Mouse (Mus musculus) stomach, embryonic 14.5 days (tissue): Measurements from ENCODE around the gene Golph3. TPM values are rescaled to one million over a fixed set of nuclear protein-coding genes. Genes with fewer than 3 reads are reported as not detected.

Source experiments
- ATAC-seq: fragments of 200-750 bp; cut with Nextera tagmentation; 2 replicates; pipeline ENCODE4 v1.8.0; 2017; ENCODE audit warnings: low read depth, moderate TSS enrichment; ENCODE audit not compliant: insufficient number of reproducible peaks, insufficient read depth, low FRiP score
- H3K27ac ChIP-seq: fragments of 300-500 bp; sonication (generic); 2 replicates; pipeline ENCODE4 v1.5.1; 2014; ENCODE audit warnings: mild to moderate bottlenecking, low read length, moderate library complexity, mixed read lengths
- H3K27me3 ChIP-seq: fragments of 300-500 bp; sonication (generic); 2 replicates; pipeline ENCODE4 v1.6.1; 2014; ENCODE audit warnings: low read length, control low read depth, mixed read lengths; ENCODE audit not compliant: control insufficient read depth, insufficient read depth
- H3K36me3 ChIP-seq: fragments of 300-500 bp; sonication (generic); 2 replicates; pipeline ENCODE4 v1.6.1; 2014; ENCODE audit warnings: mild to moderate bottlenecking, control low read depth, low read length, moderate library complexity, mixed read lengths; ENCODE audit not compliant: control insufficient read depth, insufficient read depth
- H3K4me1 ChIP-seq: fragments of 300-500 bp; sonication (generic); 2 replicates; pipeline ENCODE4 v1.6.1; 2014; ENCODE audit warnings: low read length, control low read depth, mixed read lengths; ENCODE audit not compliant: control insufficient read depth, insufficient read depth
- H3K4me2 ChIP-seq: fragments of 300-500 bp; sonication (generic); replicated peaks from 2 replicates; pipeline ENCODE4 v1.6.1; 2014; ENCODE audit warnings: low read depth, low read length, control low read depth
- H3K4me3 ChIP-seq: fragments of 300-500 bp; sonication (generic); 2 replicates; pipeline ENCODE4 v1.5.1; 2014; ENCODE audit warnings: low read depth, low read length, control low read depth
- H3K9ac ChIP-seq: fragments of 300-500 bp; sonication (generic); replicated peaks from 2 replicates; pipeline ENCODE4 v1.6.1; 2014; ENCODE audit warnings: low read depth, mild to moderate bottlenecking, control low read depth, low read length, moderate library complexity, mixed read lengths
- H3K9me3 ChIP-seq: fragments of 300-500 bp; sonication (generic); 2 replicates; pipeline ENCODE4 v1.6.1; 2016; ENCODE audit warnings: low read depth, low read length, control low read depth; ENCODE audit not compliant: control insufficient read depth
- WGBS: fragments of 180-500 bp; shearing (Covaris S2); extraction: QIAGEN DNeasy Blood & Tissue Kit; methylation state at CpG from one replicate; pipeline ENCODE4 v1.1.7; 2014; 5-methylcytosine and 5-hydroxymethylcytosine counted together
- polyA plus RNA-seq: library from polyadenylated mRNA; unstranded; fragments of >200 nt; fragmentation: Nextera tagmentation; extraction: Ambion mirVana; gene quantifications from 2 replicates; pipeline ENCODE4 v1.2.1, GENCODE M21; 2014

Gene Golph3
- polyA plus RNA-seq, 1 experiment from 2014 or later: 101 TPM

GRCm38 (mm10) chr15:12321788-12322621 is 755 bp downstream of the Golph3 start, which contains the start of gene 1810049J17Rik:
TSS of gene 1810049J17Rik (minus strand) at chr15:12321899.
- peak within 1 kb of the TSS; percentile 94 for H3K27ac ChIP-seq
- H3K27me3 ChIP-seq: no peaks in the 10 kb centered on the region
- peak within 1 kb of the TSS; percentile 83 for H3K9ac ChIP-seq
- H3K9me3 ChIP-seq: no peaks in the 10 kb centered on the region
- H3K4me1 ChIP-seq: peaks cover 12% of the 10 kb centered on the region; the same call in 1 of the 2 replicates
- H3K4me2 ChIP-seq: peak within 1 kb of the TSS; percentile 76
- under 1% methylated on average over 69 of the region's 70 CpGs for WGBS
- H3K4me3 ChIP-seq: peak within 1 kb of the TSS; percentile 88
- no peak for ATAC-seq
- H3K36me3 ChIP-seq: no peaks in the 10 kb centered on the region; the same call in 1 of the 2 replicates

- no peaks in the 10 kb centered on the region for H3K9me3 ChIP-seq
- H3K36me3 ChIP-seq: no peaks in the 10 kb centered on the region; the same call in none of the 2 replicates
- H3K9ac ChIP-seq: peak overlapping the region; percentile 83
- ATAC-seq: no peak
- H3K27ac ChIP-seq: no peak overlapping the region
- no peaks in the 10 kb centered on the region for H3K27me3 ChIP-seq
- peaks cover 12% of the 10 kb centered on the region; the same call in 1 of the 2 replicates for H3K4me1 ChIP-seq
- WGBS: 7% methylated on average over 9 of the region's 9 CpGs
- H3K4me2 ChIP-seq: peak overlapping the region; percentile 76
- H3K4me3 ChIP-seq: peak overlapping the region; percentile 88
Measured at GRCm38 (mm10) chr15:12322676-12323402, 1.6 kb downstream of the Golph3 start.

- Histone ChIP-seq H3K27ac (no peak overlapping the region), H3K9me3 (no peaks in the 10 kb centered on the region), H3K36me3 (no peaks in the 10 kb centered on the region; the same call in none of the 2 replicates), H3K4me3 (no peak overlapping the region), H3K27me3 (no peaks in the 10 kb centered on the region), H3K4me2 (peak overlapping the region; percentile 76; the same call in 1 of the 2 replicates), H3K4me1 (peaks cover 12% of the 10 kb centered on the region; the same call in 1 of the 2 replicates), H3K9ac (no peak overlapping the region)
- 83% methylated on average over 1 of the region's 1 CpGs for WGBS
- no peak for ATAC-seq
Measured at GRCm38 (mm10) chr15:12324326-12324725, 3.1 kb downstream of the Golph3 start.

GRCm38 (mm10) chr15:12330389-12330788 is 9.1 kb downstream of the Golph3 start:
- H3K27ac ChIP-seq: no peak overlapping the region
- no peaks in the 10 kb centered on the region for H3K27me3 ChIP-seq
- no peaks in the 10 kb centered on the region for H3K9me3 ChIP-seq
- WGBS: 85% methylated on average over 3 of the region's 3 CpGs
- no peak for ATAC-seq
- H3K36me3 ChIP-seq: no peaks in the 10 kb centered on the region; the same call in none of the 2 replicates
- no peak overlapping the region for H3K4me3 ChIP-seq
- H3K4me1 ChIP-seq: peaks cover 7% of the 10 kb centered on the region
- no peak overlapping the region for H3K4me2 ChIP-seq
- no peak overlapping the region for H3K9ac ChIP-seq

GRCm38 (mm10) chr15:12330892-12331291 is 9.6 kb downstream of the Golph3 start:
- Histone ChIP-seq H3K27me3 (no peaks in the 10 kb centered on the region), H3K9me3 (no peaks in the 10 kb centered on the region), H3K4me3 (no peak overlapping the region), H3K4me2 (no peak overlapping the region), H3K9ac (no peak overlapping the region), H3K36me3 (no peaks in the 10 kb centered on the region; the same call in 1 of the 2 replicates), H3K4me1 (peaks cover 7% of the 10 kb centered on the region), H3K27ac (no peak overlapping the region)
- no peak for ATAC-seq

GRCm38 (mm10) chr15:12331300-12331699 is 10.1 kb downstream of the Golph3 start:
- Histone ChIP-seq H3K4me2 (no peak overlapping the region), H3K4me3 (no peak overlapping the region), H3K36me3 (no peaks in the 10 kb centered on the region; the same call in 1 of the 2 replicates), H3K9ac (no peak overlapping the region), H3K9me3 (no peaks in the 10 kb centered on the region), H3K27ac (no peak overlapping the region), H3K27me3 (no peaks in the 10 kb centered on the region), H3K4me1 (peaks cover 7% of the 10 kb centered on the region)
- peak; percentile 10; the same call in 1 of the 2 replicates for ATAC-seq
- 43% methylated on average over 1 of the region's 1 CpGs for WGBS

- H3K4me1 ChIP-seq: peaks cover 7% of the 10 kb centered on the region
- ATAC-seq: no peak
- 87% methylated on average over 4 of the region's 4 CpGs for WGBS
- no peak overlapping the region for H3K9ac ChIP-seq
- H3K9me3 ChIP-seq: no peaks in the 10 kb centered on the region
- no peak overlapping the region for H3K27ac ChIP-seq
- H3K36me3 ChIP-seq: no peaks in the 10 kb centered on the region
- no peaks in the 10 kb centered on the region for H3K27me3 ChIP-seq
- H3K4me2 ChIP-seq: no peak overlapping the region
- no peak overlapping the region for H3K4me3 ChIP-seq
Measured at GRCm38 (mm10) chr15:12334381-12334780, 13.1 kb downstream of the Golph3 start.

- Histone ChIP-seq H3K4me1 (peaks cover 3% of the 10 kb centered on the region; the same call in 1 of the 2 replicates), H3K36me3 (0 out of 2 replicates have a peak, but pooled peaks cover 1% of the 10 kb centered on the region), H3K27me3 (no peaks in the 10 kb centered on the region), H3K27ac (no peak overlapping the region), H3K4me3 (no peak overlapping the region), H3K4me2 (no peak overlapping the region), H3K9ac (no peak overlapping the region), H3K9me3 (no peaks in the 10 kb centered on the region)
- no peak for ATAC-seq
- 80% methylated on average over 4 of the region's 4 CpGs for WGBS
Measured at GRCm38 (mm10) chr15:12337030-12337778, 16.0 kb downstream of the Golph3 start.
